Mouse (Mus musculus) CD8-positive naive resting alpha-beta T cell, adult 2 months (primary cell): ENCODE results near the gene Gm8138.
"Not testable (repeated sequence)": the region's sequence is repeated elsewhere in the genome, so short reads cannot be mapped to it uniquely, and the experiment has no call there.

Source experiments
- DNase-seq, 2 experiments: peaks; one replicate each; pipeline ENCODE4 v3.0.0; 2022; ENCODE audit warnings: low read depth in 2 of 2, low spot score in 2 of 2

Gm8138 gene

DNA sequence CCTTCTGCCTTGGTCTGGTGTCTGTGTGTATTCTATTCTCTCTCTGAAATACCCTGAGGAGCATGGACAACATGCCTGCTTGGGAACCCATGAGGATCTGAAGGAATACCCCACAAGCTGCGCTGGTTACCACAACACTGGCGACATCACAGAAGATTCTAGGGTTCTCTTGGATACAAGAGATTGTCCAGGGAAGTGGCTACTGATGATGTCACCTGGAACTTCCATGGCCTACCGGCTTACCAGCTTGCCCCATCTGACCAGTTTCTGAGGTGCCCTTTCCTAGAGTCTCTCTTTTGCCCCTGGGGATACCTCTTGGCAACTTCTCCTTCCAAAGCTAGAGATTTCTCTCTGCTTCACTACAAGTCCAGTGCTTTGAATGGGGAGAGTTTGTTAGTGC is at the start of gene Gm8138:
Gene Gm8138 (minus strand): TSS at position 101 of the 400 bp plus-strand sequence.
- DNase-seq, result not testable (repeated sequence)

DNA sequence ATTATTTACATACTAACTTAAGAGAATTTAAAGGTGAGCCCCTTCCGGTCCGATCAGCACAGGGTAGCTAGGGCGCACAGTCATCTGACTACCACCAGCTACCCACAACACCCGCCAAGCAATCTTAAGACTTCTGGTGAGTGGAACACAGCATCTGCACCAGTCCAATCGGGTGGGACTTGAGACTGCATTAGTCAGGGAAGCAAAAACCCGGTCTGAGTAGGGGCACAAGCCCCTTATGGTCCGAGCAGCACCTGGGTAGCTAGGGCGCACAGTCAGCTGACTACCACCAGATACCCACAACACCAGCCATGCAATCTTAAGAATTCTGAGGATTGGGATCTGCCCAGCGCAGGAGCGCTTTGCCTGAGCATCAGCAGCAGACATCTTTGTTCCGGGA is 54.4 kb downstream of the Gm8138 start:
- DNase-seq, result not testable (repeated sequence)
